Mouse (Mus musculus) heart, embryonic 13.5 days (tissue): ENCODE measurements around the gene Acvrl1. TPM values are rescaled to one million over a fixed set of nuclear protein-coding genes. Genes with fewer than 3 reads are reported as not detected.

Source experiments
- microRNA-seq: library from miRNA; unstranded; fragments of <30 nt; microRNA quantifications from one replicate; pipeline ENCODE4, GENCODE M21; 2016
- polyA plus RNA-seq: library from polyadenylated mRNA; unstranded; fragments of >200 nt; fragmentation: Nextera tagmentation; extraction: Ambion mirVana; gene quantifications from 2 replicates; pipeline ENCODE4 v1.2.1, GENCODE M21; 2015

Gene Acvrl1
- polyA plus RNA-seq, 1 experiment from 2014 or later: 7.0 TPM

Small RNA genes lying within 50 kb of the gene (microRNA-seq; reads per million reads assigned to microRNA genes)
- gene Mir6962: not detected

Other genes with a start within 250 kb of the Acvrl1 start
- not detected in 2 replicates for gene Gm47841, start 81.1 kb upstream of the Acvrl1 start, polyA plus RNA-seq
- 0.08 and 0.09 TPM in 2 replicates for gene Fignl2, start 50.0 kb upstream of the Acvrl1 start, polyA plus RNA-seq
- gene Ankrd33, start 12.8 kb upstream of the Acvrl1 start, polyA plus RNA-seq: not detected in 2 replicates
- gene Acvr1b, start 45.5 kb downstream of the Acvrl1 start, polyA plus RNA-seq: 5.4 and 6.0 TPM in 2 replicates
- 3.8 and 4.4 TPM in 2 replicates for gene Grasp, start 95.7 kb downstream of the Acvrl1 start, polyA plus RNA-seq
- gene Nr4a1, start 125.7 kb downstream of the Acvrl1 start, polyA plus RNA-seq: 10.4 and 10.8 TPM in 2 replicates
- gene Atg101, start 155.8 kb downstream of the Acvrl1 start, polyA plus RNA-seq: 50.6 and 56.1 TPM in 2 replicates
- 2.4 and 3.0 TPM in 2 replicates for gene 6030408B16Rik, start 164.7 kb downstream of the Acvrl1 start, polyA plus RNA-seq
- gene Krt80, start 241.6 kb downstream of the Acvrl1 start, polyA plus RNA-seq: 7.8 and 7.9 TPM in 2 replicates